Mouse (Mus musculus) kidney, embryonic 16.5 days (tissue): Measurements from ENCODE around the gene Dnm3. TPM values are rescaled to one million over a fixed set of nuclear protein-coding genes. Genes with fewer than 3 reads are reported as not detected.

Source experiments
- ATAC-seq: fragments of 200-750 bp; cut with Nextera tagmentation; 2 replicates; pipeline ENCODE4 v1.8.0; 2017; ENCODE audit warnings: moderate TSS enrichment; ENCODE audit not compliant: low FRiP score, low TSS enrichment
- H3K27ac ChIP-seq: fragments of 300-500 bp; sonication (generic); 2 replicates; pipeline ENCODE4 v1.5.1; 2014; ENCODE audit warnings: low read length
- H3K27me3 ChIP-seq: fragments of 300-500 bp; sonication (generic); 2 replicates; pipeline ENCODE4 v1.6.1; 2014; ENCODE audit warnings: low read length, control low read depth, mixed read lengths; ENCODE audit not compliant: insufficient read depth
- H3K36me3 ChIP-seq: fragments of 300-500 bp; sonication (generic); 2 replicates; pipeline ENCODE4 v1.6.1; 2014; ENCODE audit warnings: low read length, control low read depth, mixed read lengths; ENCODE audit not compliant: insufficient read depth
- H3K4me1 ChIP-seq: fragments of 300-500 bp; sonication (generic); 2 replicates; pipeline ENCODE4 v1.6.1; 2014; ENCODE audit warnings: low read length, control low read depth, mixed read lengths; ENCODE audit not compliant: insufficient read depth
- H3K4me2 ChIP-seq: fragments of 300-500 bp; sonication (generic); replicated peaks from 2 replicates; pipeline ENCODE4 v1.6.1; 2014; ENCODE audit warnings: low read depth, low read length
- H3K4me3 ChIP-seq: fragments of 300-500 bp; sonication (generic); 2 replicates; pipeline ENCODE4 v1.5.1; 2014; ENCODE audit warnings: mild to moderate bottlenecking, low read length
- H3K9ac ChIP-seq: fragments of 300-500 bp; sonication (generic); replicated peaks from 2 replicates; pipeline ENCODE4 v1.6.1; 2014; ENCODE audit warnings: low read length
- H3K9me3 ChIP-seq: fragments of 300-500 bp; sonication (generic); 2 replicates; pipeline ENCODE4 v1.6.1; 2016; ENCODE audit warnings: low read length, control low read depth
- WGBS: fragments of 180-500 bp; shearing (Covaris S2); extraction: QIAGEN DNeasy Blood & Tissue Kit; methylation state at CpG from one replicate; pipeline ENCODE4 v1.1.7; 2014; 5-methylcytosine and 5-hydroxymethylcytosine counted together
- polyA plus RNA-seq: library from polyadenylated mRNA; unstranded; fragments of >200 nt; fragmentation: Nextera tagmentation; extraction: Ambion mirVana; gene quantifications from 2 replicates; pipeline ENCODE4 v1.2.1, GENCODE M21; 2015

Dnm3 gene
- polyA plus RNA-seq, 1 experiment from 2014 or later, result 6.8 TPM

- WGBS, result 14% methylated on average over 13 of the region's 13 CpGs
- no peaks in the 10 kb centered on the region for H3K27me3 ChIP-seq
- no peak; the same call in 1 of the 2 replicates for ATAC-seq
- H3K27ac ChIP-seq, result peak overlapping the region; percentile 88
- no peaks in the 10 kb centered on the region for H3K36me3 ChIP-seq
- no peak overlapping the region for H3K9ac ChIP-seq
- no peaks in the 10 kb centered on the region for H3K9me3 ChIP-seq
- peaks cover 64% of the 10 kb centered on the region for H3K4me1 ChIP-seq
- H3K4me3 ChIP-seq, result no peak overlapping the region
- H3K4me2 ChIP-seq, result peak overlapping the region; percentile 7; the same call in 1 of the 2 replicates
Observed at GRCm38 (mm10) chr1:162017975-162018600, 459.7 kb downstream of the Dnm3 start.

- Histone ChIP-seq H3K4me2 (0 out of 2 replicates have a peak overlapping the region, but pooled peaks have one; percentile 10), H3K27me3 (no peaks in the 10 kb centered on the region), H3K9ac (no peak overlapping the region), H3K36me3 (no peaks in the 10 kb centered on the region), H3K27ac (peak overlapping the region; percentile 88), H3K4me3 (no peak overlapping the region), H3K4me1 (peaks cover 64% of the 10 kb centered on the region), H3K9me3 (no peaks in the 10 kb centered on the region)
- WGBS, result 22% methylated on average over 7 of the region's 7 CpGs
- ATAC-seq, result peak; percentile 68
Observed at GRCm38 (mm10) chr1:162016982-162017381, 460.9 kb downstream of the Dnm3 start.

DNA sequence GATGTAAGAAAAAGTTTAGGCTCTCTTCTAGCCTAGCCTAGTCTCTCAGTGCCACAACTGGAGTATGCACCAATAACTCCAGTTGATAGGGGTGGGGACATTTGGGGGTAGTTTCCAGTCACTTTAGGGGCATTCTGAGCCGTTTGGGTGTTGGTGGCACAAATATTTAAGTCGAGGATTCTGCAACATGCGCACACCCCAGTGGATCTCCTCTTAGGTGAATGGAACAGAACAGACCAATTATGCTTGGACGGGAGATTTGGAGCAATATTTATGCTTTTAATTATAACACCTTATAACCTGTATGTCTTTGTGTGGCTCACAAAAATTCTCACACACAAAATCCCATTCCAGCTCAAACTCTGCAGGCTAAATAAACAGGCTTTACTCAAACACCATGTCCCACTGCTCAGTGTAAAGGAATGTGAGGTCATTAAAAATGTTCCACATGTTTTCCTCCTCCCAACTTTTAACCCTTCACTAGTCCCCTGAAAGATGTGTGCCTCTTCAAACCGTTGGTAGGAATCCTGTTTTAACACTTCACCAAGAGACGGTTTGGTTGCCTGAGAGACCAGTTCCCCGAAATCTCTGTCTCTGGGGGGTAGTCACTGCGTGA lies 462.5 kb downstream of the Dnm3 start:
- 35% methylated on average over 8 of the region's 8 CpGs for WGBS
- H3K27ac ChIP-seq, result peak overlapping the region; percentile 88
- ATAC-seq, result peak; percentile 57; the same call in 1 of the 2 replicates

GRCm38 (mm10) chr1:162013561-162013960 lies 464.3 kb downstream of the Dnm3 start:
- Histone ChIP-seq H3K4me3 (no peak overlapping the region), H3K9ac (no peak overlapping the region), H3K27me3 (no peaks in the 10 kb centered on the region), H3K4me1 (peaks cover 63% of the 10 kb centered on the region), H3K27ac (no peak overlapping the region), H3K36me3 (no peaks in the 10 kb centered on the region), H3K4me2 (no peak overlapping the region), H3K9me3 (no peaks in the 10 kb centered on the region)
- 78% methylated on average over 4 of the region's 4 CpGs for WGBS
- no peak for ATAC-seq

More for the DNA sequence above, 462.5 kb downstream of the Dnm3 start:
- 0 out of 2 replicates have a peak overlapping the region, but pooled peaks have one; percentile 35 for H3K9ac ChIP-seq
- H3K9me3 ChIP-seq, result no peaks in the 10 kb centered on the region
- H3K4me1 ChIP-seq, result peaks cover 60% of the 10 kb centered on the region
- no peaks in the 10 kb centered on the region for H3K36me3 ChIP-seq
- no peak overlapping the region for H3K4me2 ChIP-seq
- H3K27me3 ChIP-seq, result no peaks in the 10 kb centered on the region
- no peak overlapping the region for H3K4me3 ChIP-seq

- Histone ChIP-seq H3K36me3 (no peaks in the 10 kb centered on the region), H3K4me3 (no peak overlapping the region), H3K4me2 (no peak overlapping the region), H3K27ac (no peak overlapping the region), H3K27me3 (no peaks in the 10 kb centered on the region), H3K9me3 (no peaks in the 10 kb centered on the region), H3K4me1 (peaks cover 50% of the 10 kb centered on the region), H3K9ac (no peak overlapping the region)
- ATAC-seq, result no peak
- WGBS, result 71% methylated on average over 16 of the region's 16 CpGs
Observed at GRCm38 (mm10) chr1:162011523-162012245, 466.1 kb downstream of the Dnm3 start.

DNA sequence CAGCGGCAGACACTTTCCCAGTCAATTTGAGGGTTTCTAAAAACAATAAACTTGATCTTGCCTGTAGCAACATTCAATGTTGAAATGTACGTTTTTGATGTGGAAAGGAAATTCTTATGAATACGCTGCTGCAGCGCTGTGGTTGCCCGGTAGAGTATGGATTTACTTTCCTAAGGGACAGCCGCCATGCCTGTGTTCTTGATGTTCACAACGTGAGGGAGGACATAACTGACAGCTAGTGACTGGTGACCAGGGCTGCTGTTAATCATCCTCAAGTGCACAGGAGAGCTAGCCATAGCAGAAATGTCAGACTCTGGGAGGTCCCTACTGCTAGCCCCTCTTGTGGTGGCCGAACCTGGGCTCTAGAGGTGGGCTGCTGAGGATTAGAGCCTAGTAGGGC lies 468.7 kb downstream of the Dnm3 start:
- no peaks in the 10 kb centered on the region for H3K27me3 ChIP-seq
- H3K4me1 ChIP-seq, result peaks cover 41% of the 10 kb centered on the region

DNA sequence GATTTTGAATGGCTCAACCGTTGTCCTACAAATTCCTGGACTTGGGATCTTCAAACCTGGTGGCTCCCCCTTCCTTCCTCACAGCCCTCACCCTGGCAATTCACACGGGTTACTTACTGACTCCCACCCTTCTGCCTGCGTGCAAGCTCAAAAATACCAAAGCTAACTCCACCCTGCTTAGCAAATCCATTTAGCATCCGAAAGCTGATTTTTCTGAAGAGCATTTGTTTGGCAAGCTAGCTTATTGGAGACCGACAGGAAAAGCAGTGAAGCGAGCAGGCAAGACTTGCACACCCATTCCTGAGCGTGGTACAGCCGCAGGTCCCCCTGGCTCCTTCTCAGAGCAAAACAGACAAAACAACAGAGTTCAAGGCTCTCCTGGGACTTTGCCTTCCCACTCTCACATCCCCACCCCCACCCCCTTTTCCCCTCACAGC lies 469.2 kb downstream of the Dnm3 start:
- H3K36me3 ChIP-seq, result no peaks in the 10 kb centered on the region
- no peaks in the 10 kb centered on the region for H3K27me3 ChIP-seq
- H3K4me2 ChIP-seq, result peak overlapping the region; percentile 28; the same call in 1 of the 2 replicates
- no peak overlapping the region for H3K4me3 ChIP-seq
- peak overlapping the region; percentile 71 for H3K27ac ChIP-seq
- no peak for ATAC-seq
- 20% methylated on average over 8 of the region's 8 CpGs for WGBS
- H3K4me1 ChIP-seq, result peaks cover 42% of the 10 kb centered on the region
- no peaks in the 10 kb centered on the region for H3K9me3 ChIP-seq
- H3K9ac ChIP-seq, result 0 out of 2 replicates have a peak overlapping the region, but pooled peaks have one; percentile 41

More for the DNA sequence above, 468.7 kb downstream of the Dnm3 start:
- Histone ChIP-seq H3K9ac (0 out of 2 replicates have a peak overlapping the region, but pooled peaks have one; percentile 41), H3K4me2 (peak overlapping the region; percentile 28; the same call in 1 of the 2 replicates), H3K27ac (peak overlapping the region; percentile 71), H3K4me3 (no peak overlapping the region), H3K9me3 (no peaks in the 10 kb centered on the region), H3K36me3 (no peaks in the 10 kb centered on the region)
- no peak for ATAC-seq
- 38% methylated on average over 8 of the region's 8 CpGs for WGBS

- Histone ChIP-seq H3K9me3 (no peaks in the 10 kb centered on the region), H3K27ac (peak overlapping the region; percentile 71; the same call in 1 of the 2 replicates), H3K36me3 (no peaks in the 10 kb centered on the region), H3K9ac (0 out of 2 replicates have a peak overlapping the region, but pooled peaks have one; percentile 41), H3K4me1 (peaks cover 39% of the 10 kb centered on the region), H3K27me3 (no peaks in the 10 kb centered on the region), H3K4me3 (no peak overlapping the region), H3K4me2 (no peak overlapping the region)
- 58% methylated on average over 4 of the region's 4 CpGs for WGBS
- no peak for ATAC-seq
Observed at GRCm38 (mm10) chr1:162008208-162008607, 469.6 kb downstream of the Dnm3 start.

- no peak for ATAC-seq
- Histone ChIP-seq H3K9me3 (no peaks in the 10 kb centered on the region), H3K4me3 (no peak overlapping the region), H3K9ac (no peak overlapping the region), H3K27me3 (no peaks in the 10 kb centered on the region), H3K36me3 (no peaks in the 10 kb centered on the region), H3K4me1 (peaks cover 33% of the 10 kb centered on the region), H3K4me2 (no peak overlapping the region), H3K27ac (no peak overlapping the region)
- 55% methylated on average over 9 of the region's 9 CpGs for WGBS
Observed at GRCm38 (mm10) chr1:162006109-162006508, 471.7 kb downstream of the Dnm3 start.
